ENCODE assay signal across 8 mouse cellular contexts in the genomic region with DNA sequence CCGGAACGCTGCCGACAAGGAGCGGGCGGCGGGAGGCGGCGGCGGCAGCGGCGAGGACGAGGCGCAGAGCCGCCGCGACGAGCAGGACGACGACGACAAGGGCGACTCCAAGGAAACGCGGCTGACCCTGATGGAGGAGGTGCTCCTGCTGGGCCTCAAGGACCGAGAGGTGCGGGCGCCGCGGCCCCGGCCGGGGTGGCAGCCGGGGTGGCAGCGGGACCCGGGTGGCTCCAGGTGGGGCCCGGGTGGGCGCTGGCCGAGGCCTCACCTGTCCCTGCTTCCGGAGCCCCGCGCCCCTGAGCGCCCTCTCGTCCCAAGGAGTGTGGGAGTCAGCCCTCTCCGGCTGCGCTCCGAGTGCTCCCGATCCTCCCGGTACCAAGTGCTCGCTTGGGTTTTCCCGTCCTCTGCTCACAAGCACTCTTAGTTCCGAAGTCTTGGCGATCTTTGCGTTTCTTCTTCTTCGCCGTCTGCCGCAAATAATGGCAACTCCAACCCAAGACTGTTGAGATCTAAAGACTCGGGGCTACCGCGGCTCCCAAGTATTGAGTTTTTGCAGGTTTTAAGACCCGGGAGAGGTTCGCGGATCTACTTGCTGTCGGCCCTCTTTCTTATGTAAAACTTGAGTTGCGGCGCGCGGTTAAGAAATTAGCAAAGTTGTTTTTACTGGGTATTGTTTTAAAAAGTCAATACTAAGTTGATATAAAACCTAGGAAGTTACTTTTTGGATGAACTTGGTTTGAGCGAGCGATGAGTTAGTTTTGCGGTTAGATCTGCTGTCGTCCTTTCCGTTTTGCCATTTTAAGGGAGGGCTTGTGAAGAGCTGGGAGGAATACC. TPM values are rescaled to one million over a fixed set of nuclear protein-coding genes. Genes with fewer than 3 reads are reported as not detected.
DNase-seq lines count a peak whose midpoint lies in the region; ATAC-seq and TF ChIP-seq lines count a peak whose summit lies in the region.

1810049J17Rik (minus strand) TSS at position 112 of the 834 bp plus-strand sequence.

- H3K9ac ChIP-seq in liver, adult 2 months (ENCODE audit: low read depth, low read length): peak within 1 kb of the TSS; percentile 98
- H3K9ac ChIP-seq in midbrain, postnatal 0 days (replicated peaks; ENCODE audit: low read length, poor library complexity, severe bottlenecking): peak within 1 kb of the TSS; percentile 96
- H3K9ac ChIP-seq in stomach, postnatal 0 days (ENCODE audit: low read length): peak within 1 kb of the TSS; percentile 99

- H3K79me2 ChIP-seq in liver, adult 2 months (ENCODE audit: control insufficient read depth, insufficient read depth, low read length): peaks cover 32% of the 10 kb centered on the region

- WGBS in liver, adult 2 months: under 1% methylated on average over 67 of the region's 70 CpGs
- under 1% methylated on average over 65 of the region's 70 CpGs for WGBS in midbrain, postnatal 0 days
- WGBS in stomach, postnatal 0 days: under 1% methylated on average over 57 of the region's 70 CpGs

- H3K4me2 ChIP-seq in midbrain, postnatal 0 days (ENCODE audit: low read depth, low read length, poor library complexity, severe bottlenecking): peak within 1 kb of the TSS; percentile 87
- H3K4me2 ChIP-seq in stomach, postnatal 0 days (replicated peaks; ENCODE audit: low read depth): peak within 1 kb of the TSS; percentile 91

- H3K27me3 ChIP-seq in liver, adult 2 months (ENCODE audit: control insufficient read depth, insufficient read depth, low read length): no peaks in the 10 kb centered on the region
- H3K27me3 ChIP-seq in midbrain, postnatal 0 days (ENCODE audit: insufficient read depth, low read length): 0 out of 2 replicates have a peak, but pooled peaks cover 4% of the 10 kb centered on the region
- no peaks in the 10 kb centered on the region for H3K27me3 ChIP-seq in stomach, postnatal 0 days (ENCODE audit: control insufficient read depth, insufficient read depth, low read length)

- H3K4me3 ChIP-seq in liver, adult 2 months (ENCODE audit: insufficient read depth, low read depth, low read length): peak within 1 kb of the TSS; percentile 93
- peak within 1 kb of the TSS; percentile 99 for H3K4me3 ChIP-seq in midbrain, postnatal 0 days (ENCODE audit: low read depth, low read length)
- H3K4me3 ChIP-seq in stomach, postnatal 0 days (ENCODE audit: low read depth, low read length): peak within 1 kb of the TSS; percentile 100

- peak within 1 kb of the TSS; percentile 94 for H3K27ac ChIP-seq in liver, adult 2 months (replicated peaks; ENCODE audit: insufficient read depth, low read depth, low read length)
- H3K27ac ChIP-seq in midbrain, postnatal 0 days (ENCODE audit: low read depth, low read length): peak within 1 kb of the TSS; percentile 94
- H3K27ac ChIP-seq in stomach, postnatal 0 days (replicated peaks): peak within 1 kb of the TSS; percentile 98

- peaks cover 13% of the 10 kb centered on the region for H3K4me1 ChIP-seq in liver, adult 2 months (ENCODE audit: control insufficient read depth, insufficient read depth, low read length)
- peaks cover 11% of the 10 kb centered on the region for H3K4me1 ChIP-seq in midbrain, postnatal 0 days (ENCODE audit: insufficient read depth, low read length)
- peaks cover 5% of the 10 kb centered on the region; the same call in 1 of the 2 replicates for H3K4me1 ChIP-seq in stomach, postnatal 0 days (replicated peaks; ENCODE audit: control insufficient read depth, insufficient read depth)

- TF ChIP-seq CTCF in liver, adult 2 months (IDR thresholded peaks at IDR 0.05; ENCODE audit: low read depth, low read length): no peak
- no peak for TF ChIP-seq CTCF in midbrain, postnatal 0 days (IDR thresholded peaks at IDR 0.05)
- no peak for TF ChIP-seq CTCF in stomach, postnatal 0 days (IDR thresholded peaks at IDR 0.05; ENCODE audit: low read depth)

- H3K9me3 ChIP-seq in midbrain, postnatal 0 days (ENCODE audit: low read length): no peaks in the 10 kb centered on the region
- H3K9me3 ChIP-seq in stomach, postnatal 0 days (ENCODE audit: control insufficient read depth, low read length): no peaks in the 10 kb centered on the region

- peak; percentile 18 for DNase-seq in ovary, postnatal 10 days (ENCODE audit: low spot score)
- no peak for DNase-seq in ovary, adult 18-20 months (ENCODE audit: low spot score)
- peak; percentile 57 for DNase-seq in cerebellum, adult 9-11 months
- peak; percentile 61 for DNase-seq in gastrocnemius, postnatal 25 days
- DNase-seq in liver, adult 2 months (ENCODE audit: extremely low read depth, low read depth, low spot score): peak; percentile 47
- peak; percentile 42 for DNase-seq in midbrain, postnatal 0 days (ENCODE audit: low spot score)
- peak; percentile 58 for DNase-seq in stomach, postnatal 0 days (ENCODE audit: low spot score)

- peak; percentile 37 for ATAC-seq in inflammation-experienced regulatory T-cells, adult 6 months
- ATAC-seq in midbrain, postnatal 0 days (ENCODE audit: low FRiP score): peak; percentile 47
- peak; percentile 36 for ATAC-seq in stomach, postnatal 0 days (ENCODE audit: low FRiP score, low TSS enrichment)

- no peak for TF ChIP-seq POLR2A in liver, adult 2 months (IDR thresholded peaks at IDR 0.05; ENCODE audit: extremely low read depth, insufficient read depth, low read length)

- no peak for TF ChIP-seq EP300 in stomach, postnatal 0 days (optimal IDR thresholded peaks at IDR 0.05)

- no peaks in the 10 kb centered on the region for H3K36me3 ChIP-seq in liver, adult 2 months (ENCODE audit: control insufficient read depth, insufficient read depth, low read length)
- no peaks in the 10 kb centered on the region for H3K36me3 ChIP-seq in midbrain, postnatal 0 days (ENCODE audit: insufficient read depth, low read length)
- no peaks in the 10 kb centered on the region for H3K36me3 ChIP-seq in stomach, postnatal 0 days (ENCODE audit: control insufficient read depth, insufficient read depth, low read length)

RNA-seq across cellular contexts. Expression of gene 1810049J17Rik, which starts in this region (rescaled TPM):
- under 1 TPM in 1 of 2 experiments, not detected in 1; 0.91 TPM for total RNA-seq in gastrocnemius, postnatal 25 days (2021)
- polyA plus RNA-seq in inflammation-experienced regulatory T-cells, adult 6 months (2017; shearing (Covaris generic)): not detected
- not detected in 2 replicates for total RNA-seq in liver, adult 2 months (2014; rRNA removed)
- polyA plus RNA-seq in liver, adult 2 months (2012; rRNA removed): not detected in 2 replicates
- not detected in 2 replicates for total RNA-seq in midbrain, postnatal 0 days (2014; rRNA removed)
- 0.96 and 1.9 TPM in 2 replicates for polyA plus RNA-seq in midbrain, postnatal 0 days (2015; fragmentation: Nextera tagmentation; extraction: Ambion mirVana)
- 2.0 and 3.9 TPM in 2 replicates for polyA plus RNA-seq in stomach, postnatal 0 days (2015; fragmentation: Nextera tagmentation; extraction: Ambion mirVana)

Comparison
In these comparisons a context has a peak if more than half of its experiments do, and no peak if none do; other contexts are left out.
1. Peak in DNase-seq in gastrocnemius, postnatal 25 days; RNA of the gene not detected or under 1 TPM.
2. Peak in ATAC-seq in inflammation-experienced regulatory T-cells, adult 6 months; RNA of the gene not detected or under 1 TPM.
3. Peak in DNase-seq, H3K4me3 ChIP-seq, H3K27ac ChIP-seq and H3K9ac ChIP-seq in liver, adult 2 months; RNA of the gene not detected or under 1 TPM.